Mouse (Mus musculus) heart, adult 2 months (tissue): Measurements from ENCODE around the gene Tssk4. TPM values are rescaled to one million over a fixed set of nuclear protein-coding genes. Genes with fewer than 3 reads are reported as not detected.

Experiments used
- DNase-seq, 2 experiments: peaks; one replicate each; pipeline ENCODE4 v3.0.0; 2021
- H3K27ac ChIP-seq: fragments of 200-600 bp; 2 replicates; pipeline ENCODE4 v1.8.1; 2022
- H3K27me3 ChIP-seq: fragments of 200-500 bp; 2 replicates; pipeline ENCODE4 v1.6.1; 2012; ENCODE audit warnings: mild to moderate bottlenecking, low read length, inconsistent platforms, mixed read lengths; ENCODE audit not compliant: control insufficient read depth, insufficient read depth
- H3K36me3 ChIP-seq: fragments of 200-500 bp; 2 replicates; pipeline ENCODE4 v1.6.1; 2012; ENCODE audit warnings: low read length, inconsistent platforms; ENCODE audit not compliant: control insufficient read depth, insufficient read depth
- H3K4me1 ChIP-seq: fragments of 200-500 bp; 2 replicates; pipeline ENCODE4 v1.6.1; 2011; ENCODE audit warnings: low read length; ENCODE audit not compliant: control insufficient read depth, insufficient read depth
- H3K4me3 ChIP-seq: fragments of 200-600 bp; 2 replicates; pipeline ENCODE4 v1.8.1; 2022
- H3K79me2 ChIP-seq: fragments of 200-500 bp; replicated peaks from 2 replicates; pipeline ENCODE4 v1.6.1; 2012; ENCODE audit warnings: mild to moderate bottlenecking, inconsistent platforms, low read length, moderate library complexity, mixed read lengths; ENCODE audit not compliant: control insufficient read depth, insufficient read depth
- H3K9ac ChIP-seq: fragments of 200-500 bp; 2 replicates; pipeline ENCODE4 v1.6.1; 2012; ENCODE audit warnings: low read depth, mild to moderate bottlenecking, control low read depth, inconsistent platforms, low read length, mixed read lengths
- CTCF ChIP-seq: fragments of 200-600 bp; IDR thresholded peaks from 2 replicates; pipeline ENCODE4 v1.8.1; 2022; ENCODE audit warnings: antibody characterized with exemption, mild to moderate bottlenecking, moderate library complexity
- EP300 ChIP-seq: fragments of 200-500 bp; IDR thresholded peaks from 2 replicates; pipeline ENCODE4 v1.6.1; 2011; ENCODE audit warnings: low read depth, low read length, control low read depth; ENCODE audit not compliant: insufficient read depth
- POLR2A ChIP-seq: fragments of 200-500 bp; IDR thresholded peaks from 2 replicates; pipeline ENCODE4 v1.6.1; 2011; ENCODE audit warnings: mild to moderate bottlenecking, low read depth, low read length, control low read depth; ENCODE audit not compliant: insufficient read depth
- WGBS: fragments of 180-500 bp; shearing (Covaris S2); methylation state at CpG from one replicate; pipeline ENCODE4 v1.1.7; 2018; 5-methylcytosine and 5-hydroxymethylcytosine counted together
- intact Hi-C: fragments of 180-260 bp; cut with DNase I; formaldehyde crosslinking; loops from one replicate; pipeline ENCODE4 v1.15.1; 2025
- long read RNA-seq: library from polyadenylated mRNA; stranded (forward); transcript quantifications from one replicate; pipeline ENCODE4 v2.0.0, GENCODE M21; 2021
- polyA plus RNA-seq: library from polyadenylated mRNA; depleted of rRNA; stranded (reverse); fragments of >200 nt; gene quantifications from 2 replicates; pipeline ENCODE4 v1.2.3, GENCODE M21; 2012; rRNA removed
- total RNA-seq, 2 experiments: library from RNA; stranded (reverse); gene quantifications; 2 replicates each; pipeline ENCODE4 v1.2.3; 2021

The Tssk4 gene
- total RNA-seq (under 1 TPM; 0.34 to 0.47 TPM), polyA plus RNA-seq (0.55 and 0.61 TPM in 2 replicates)
- long read RNA-seq = 0 reads

DNA sequence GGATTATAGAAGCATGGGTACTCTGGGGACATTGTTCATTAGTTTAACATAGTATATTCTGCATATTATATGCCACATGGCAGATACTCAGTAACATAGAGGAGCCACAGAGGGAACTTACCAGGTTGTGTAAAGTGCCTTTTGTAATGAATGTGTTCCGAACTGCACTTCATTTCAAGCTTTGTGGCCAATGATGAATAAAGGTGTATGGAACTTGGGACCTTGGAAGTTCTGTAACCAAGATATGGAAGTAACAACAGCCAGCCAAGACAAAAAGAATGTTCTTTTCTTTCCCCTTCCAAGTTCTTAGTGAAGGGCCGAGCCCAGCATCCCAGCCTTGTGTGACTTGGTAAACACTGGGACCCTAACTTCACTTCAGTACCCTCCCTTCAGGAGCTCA is at the start of gene Tssk4:
TSS of gene Tssk4 (plus strand) at position 301 of the 400 bp plus-strand sequence.
- Histone ChIP-seq H3K4me1 (no peaks in the 10 kb centered on the region), H3K79me2 (no peaks in the 10 kb centered on the region), H3K4me3 (no peak within 1 kb of the TSS), H3K36me3 (no peaks in the 10 kb centered on the region), H3K9ac (no peak within 1 kb of the TSS), H3K27ac (no peak within 1 kb of the TSS), H3K27me3 (no peaks in the 10 kb centered on the region)
- no peak for DNase-seq
- TF ChIP-seq POLR2A = no peak
- 90% methylated on average over 2 of the region's 2 CpGs for WGBS
- intact Hi-C loops = no loop called here

GRCm38 (mm10) chr14:55603271-55603632 is 46.7 kb upstream of the Tssk4 start, which contains the start of gene Irf9:
TSS of gene Irf9 (plus strand) at chr14:55603571.
- intact Hi-C loops = loop anchor here (2.0 to 5.0 kb wide), 2 partner anchors 42 to 106 kb away; partner anchors contain the start of genes A730061H03Rik and Dcaf11
- TF ChIP-seq CTCF = no peak
- no peak for TF ChIP-seq POLR2A
- no peak for TF ChIP-seq EP300
- 67% methylated on average over 7 of the region's 7 CpGs for WGBS
- Histone ChIP-seq H3K79me2 (no peaks in the 10 kb centered on the region), H3K9ac (peak within 1 kb of the TSS; percentile 76), H3K4me1 (peaks cover 12% of the 10 kb centered on the region), H3K36me3 (peaks cover 10% of the 10 kb centered on the region), H3K4me3 (peak within 1 kb of the TSS; percentile 71), H3K27ac (peak within 1 kb of the TSS; percentile 97), H3K27me3 (no peaks in the 10 kb centered on the region)
- no peak for DNase-seq

DNA sequence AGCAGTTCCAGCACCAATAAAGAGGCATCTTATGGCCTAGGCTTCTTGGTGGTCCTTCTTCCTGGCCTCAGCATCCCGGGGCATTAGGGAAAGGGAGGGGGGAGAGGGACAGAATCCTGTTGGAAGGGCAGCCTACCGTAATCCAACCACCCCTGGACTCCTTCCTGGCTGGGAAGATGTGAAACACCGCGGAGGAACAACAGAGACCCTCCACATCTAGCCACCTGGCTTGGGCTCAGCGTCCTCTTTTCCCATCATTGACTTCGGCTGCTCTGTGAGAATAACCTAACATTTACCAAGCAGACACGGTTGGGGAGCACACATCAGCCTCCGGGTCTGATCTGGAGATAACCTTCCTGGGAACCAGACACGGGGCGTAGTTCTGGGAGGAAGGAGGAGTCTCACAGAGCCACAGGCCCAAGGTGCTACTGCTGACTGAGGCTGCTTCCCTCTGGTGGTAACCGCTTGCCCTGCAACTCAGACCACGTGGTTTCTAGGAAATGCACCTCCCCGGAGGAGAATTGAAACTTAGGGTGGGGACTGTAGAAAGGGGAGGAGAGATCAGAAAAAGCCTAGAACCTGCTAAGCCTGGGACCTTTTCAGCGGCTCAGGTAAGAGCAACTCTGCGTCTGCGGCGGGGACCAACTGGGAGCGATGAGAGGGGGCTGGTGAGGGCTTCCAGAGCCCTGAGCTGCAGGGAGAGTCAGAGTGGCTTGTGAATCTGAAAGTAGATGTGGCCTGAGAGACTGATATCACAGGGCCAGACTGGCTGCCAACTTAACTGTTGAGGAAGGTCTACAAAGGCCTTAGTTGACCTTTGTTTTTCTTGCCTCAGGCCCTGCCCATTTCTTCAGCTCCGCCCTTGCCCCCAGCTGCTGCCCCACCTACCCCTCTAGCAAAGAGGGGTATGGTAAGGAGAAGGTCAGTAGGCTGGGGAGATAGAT is 46.1 kb upstream of the Tssk4 start:
- DNase-seq = peak; percentile 92 to 93
- Histone ChIP-seq H3K9ac (peak overlapping the region; percentile 76), H3K4me1 (peaks cover 12% of the 10 kb centered on the region), H3K4me3 (peak overlapping the region; percentile 71), H3K79me2 (no peaks in the 10 kb centered on the region), H3K27ac (peak overlapping the region; percentile 97), H3K27me3 (no peaks in the 10 kb centered on the region), H3K36me3 (peaks cover 10% of the 10 kb centered on the region)
- WGBS = 12% methylated on average over 19 of the region's 19 CpGs
- intact Hi-C loops = loop anchor here (2.0 to 5.0 kb wide), 4 partner anchors 13 to 107 kb away; partner anchors contain the start of genes A730061H03Rik, Dcaf11, Psme2 and Rnf31
- TF ChIP-seq EP300 (peak; percentile 90; the same call in 1 of the 2 replicates), CTCF (no peak; the same call in 1 of the 2 replicates), POLR2A (peak; percentile 69)

- Histone ChIP-seq H3K27ac (peak overlapping the region; percentile 97), H3K9ac (peak overlapping the region; percentile 46), H3K79me2 (no peaks in the 10 kb centered on the region), H3K27me3 (no peaks in the 10 kb centered on the region), H3K4me1 (peaks cover 12% of the 10 kb centered on the region), H3K4me3 (peak overlapping the region; percentile 71), H3K36me3 (peaks cover 10% of the 10 kb centered on the region)
- intact Hi-C loops = loop anchor here (2.0 to 5.0 kb wide), 3 partner anchors 14 to 108 kb away; partner anchors contain the start of genes Psme2, Rnf31 and Tm9sf1
- DNase-seq = no peak
- no peak for TF ChIP-seq POLR2A
- no peak for TF ChIP-seq CTCF
- TF ChIP-seq EP300 = no peak
- 77% methylated on average over 11 of the region's 11 CpGs for WGBS
Measured at GRCm38 (mm10) chr14:55604823-55605222, 45.2 kb upstream of the Tssk4 start.

DNA sequence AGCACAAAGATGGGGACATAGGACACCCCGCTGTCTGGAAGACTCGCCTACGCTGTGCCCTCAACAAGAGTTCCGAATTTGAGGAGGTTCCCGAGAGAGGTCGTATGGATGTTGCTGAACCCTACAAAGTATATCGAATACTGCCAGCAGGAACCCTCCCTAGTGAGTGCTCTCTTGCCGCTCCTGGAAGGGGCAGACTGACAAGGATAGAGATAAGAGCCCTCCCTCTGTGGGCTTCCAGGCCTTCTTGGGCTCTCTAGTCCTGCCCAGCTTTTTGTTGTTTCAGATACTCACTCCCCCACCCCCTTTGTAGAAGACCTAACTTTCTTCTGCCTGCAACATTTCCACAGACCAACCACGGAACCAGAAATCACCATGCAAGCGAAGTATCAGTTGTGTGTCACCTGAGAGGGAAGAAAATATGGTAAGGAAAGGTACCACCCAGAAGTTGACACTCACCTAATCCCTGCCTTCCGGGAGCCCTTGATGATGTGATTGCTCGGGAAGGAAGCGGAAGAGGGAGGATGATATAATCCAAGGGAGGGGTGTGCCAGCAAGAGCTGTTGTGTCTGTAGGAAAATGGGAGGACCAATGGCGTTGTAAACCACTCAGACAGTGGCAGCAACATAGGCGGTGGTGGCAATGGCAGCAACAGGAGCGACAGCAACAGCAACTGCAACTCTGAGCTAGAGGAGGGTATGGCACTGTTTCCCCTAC is 44.1 kb upstream of the Tssk4 start:
- H3K4me1 ChIP-seq = peaks cover 12% of the 10 kb centered on the region
- WGBS = 76% methylated on average over 16 of the region's 16 CpGs
- H3K27me3 ChIP-seq = no peaks in the 10 kb centered on the region
- H3K27ac ChIP-seq = no peak overlapping the region
- DNase-seq = no peak
- H3K4me3 ChIP-seq = no peak overlapping the region
- H3K9ac ChIP-seq = no peak overlapping the region
- TF ChIP-seq POLR2A (no peak), EP300 (no peak)
- intact Hi-C loops = loop anchor here (2.0 kb wide), 2 partner anchors 15 to 37 kb away; partner anchors contain the start of genes Psme2, Rnf31 and Tm9sf1
- H3K79me2 ChIP-seq = no peaks in the 10 kb centered on the region
- peaks cover 10% of the 10 kb centered on the region for H3K36me3 ChIP-seq

DNA sequence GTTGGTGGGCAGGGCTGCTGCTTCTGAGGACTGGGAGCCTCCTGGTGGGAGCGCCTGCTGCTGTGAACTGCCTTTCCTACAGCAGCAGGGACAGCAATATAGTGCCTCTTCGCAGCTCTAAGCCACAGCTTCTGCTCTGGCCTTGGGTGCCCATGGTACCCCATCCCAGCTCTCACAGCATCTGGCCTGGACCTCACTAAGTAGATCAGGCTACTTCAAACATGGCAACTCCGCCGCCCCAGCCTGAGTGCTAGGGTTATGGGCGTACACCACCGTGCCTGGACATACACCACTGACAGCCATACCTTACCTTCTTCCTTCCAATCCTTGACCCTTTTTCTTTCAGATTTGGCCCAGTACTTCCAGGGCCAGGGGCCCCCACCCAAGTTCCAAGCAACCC is 41.6 kb upstream of the Tssk4 start:
- peaks cover 10% of the 10 kb centered on the region for H3K36me3 ChIP-seq

More for the DNA sequence above, 41.6 kb upstream of the Tssk4 start:
- H3K4me1 ChIP-seq = peaks cover 10% of the 10 kb centered on the region
- WGBS = 92% methylated on average over 6 of the region's 6 CpGs
- TF ChIP-seq POLR2A (no peak), EP300 (no peak), CTCF (no peak)
- H3K27ac ChIP-seq = no peak overlapping the region
- DNase-seq = no peak
- H3K27me3 ChIP-seq = no peaks in the 10 kb centered on the region
- no peak overlapping the region for H3K9ac ChIP-seq
- no peaks in the 10 kb centered on the region for H3K79me2 ChIP-seq
- intact Hi-C loops = no loop called here
- H3K4me3 ChIP-seq = no peak overlapping the region
